Mouse (Mus musculus) stomach, postnatal 0 days (tissue): ENCODE data around the gene Gins1. TPM values are rescaled to one million over a fixed set of nuclear protein-coding genes. Genes with fewer than 3 reads are reported as not detected.

Source experiments
- ATAC-seq: fragments of 200-750 bp; cut with Nextera tagmentation; 2 replicates; pipeline ENCODE4 v1.8.0; 2017; ENCODE audit not compliant: low FRiP score, low TSS enrichment
- DNase-seq: peaks from one replicate; pipeline ENCODE4 v3.0.0-alpha.2; 2016; ENCODE audit warnings: low spot score
- H3K27ac ChIP-seq: fragments of 300-500 bp; sonication (generic); replicated peaks from 2 replicates; pipeline ENCODE4 v1.5.1; 2014; ENCODE audit warnings: mild to moderate bottlenecking, control low read depth
- H3K27me3 ChIP-seq: fragments of 300-500 bp; sonication (generic); 2 replicates; pipeline ENCODE4 v1.6.1; 2014; ENCODE audit warnings: low read length; ENCODE audit not compliant: control insufficient read depth, insufficient read depth
- H3K36me3 ChIP-seq: fragments of 300-500 bp; sonication (generic); 2 replicates; pipeline ENCODE4 v1.6.1; 2014; ENCODE audit warnings: low read length, mixed read lengths; ENCODE audit not compliant: control insufficient read depth, insufficient read depth
- H3K4me1 ChIP-seq: fragments of 300-500 bp; sonication (generic); replicated peaks from 2 replicates; pipeline ENCODE4 v1.6.1; 2014; ENCODE audit warnings: antibody characterized with exemption; ENCODE audit not compliant: control insufficient read depth, insufficient read depth
- H3K4me2 ChIP-seq: fragments of 300-500 bp; sonication (generic); replicated peaks from 2 replicates; pipeline ENCODE4 v1.6.1; 2014; ENCODE audit warnings: low read depth, mild to moderate bottlenecking, control low read depth, moderate library complexity
- H3K4me3 ChIP-seq: fragments of 300-500 bp; sonication (generic); 2 replicates; pipeline ENCODE4 v1.5.1; 2014; ENCODE audit warnings: low read depth, low read length, control low read depth
- H3K9ac ChIP-seq: fragments of 300-500 bp; sonication (generic); 2 replicates; pipeline ENCODE4 v1.6.1; 2014; ENCODE audit warnings: mild to moderate bottlenecking, low read length, control low read depth, mixed read lengths
- H3K9me3 ChIP-seq: fragments of 300-500 bp; sonication (generic); 2 replicates; pipeline ENCODE4 v1.6.1; 2016; ENCODE audit warnings: low read length; ENCODE audit not compliant: control insufficient read depth
- CTCF ChIP-seq: IDR thresholded peaks from 2 replicates; pipeline ENCODE4 v1.5.1; 2016; ENCODE audit warnings: antibody characterized with exemption, low read depth, mild to moderate bottlenecking, moderate library complexity
- EP300 ChIP-seq: optimal IDR thresholded peaks from 2 replicates; pipeline ENCODE3; 2016; ENCODE audit warnings: antibody characterized with exemption
- WGBS: fragments of 180-500 bp; shearing (Covaris S2); extraction: QIAGEN DNeasy Blood & Tissue Kit; methylation state at CpG from one replicate; pipeline ENCODE4 v1.1.7; 2014; 5-methylcytosine and 5-hydroxymethylcytosine counted together
- polyA plus RNA-seq: library from polyadenylated mRNA; unstranded; fragments of >200 nt; fragmentation: Nextera tagmentation; extraction: Ambion mirVana; gene quantifications from 2 replicates; pipeline ENCODE4 v1.2.1, GENCODE M21; 2015

The Gins1 gene
- polyA plus RNA-seq, 1 experiment from 2014 or later, result 10.7 TPM

GRCm38 (mm10) chr2:150923026-150923425, 17.8 kb downstream of the Gins1 start:
- no peak overlapping the region for H3K9ac ChIP-seq
- H3K9me3 ChIP-seq, result no peaks in the 10 kb centered on the region
- H3K27me3 ChIP-seq, result no peaks in the 10 kb centered on the region
- DNase-seq (no peak), ATAC-seq (no peak)
- H3K4me2 ChIP-seq, result no peak overlapping the region
- no peaks in the 10 kb centered on the region for H3K4me1 ChIP-seq
- no peaks in the 10 kb centered on the region for H3K36me3 ChIP-seq
- TF ChIP-seq EP300 (no peak), CTCF (no peak)
- H3K27ac ChIP-seq, result no peak overlapping the region
- no peak overlapping the region for H3K4me3 ChIP-seq
- 90% methylated on average over 3 of the region's 3 CpGs for WGBS

- 87% methylated on average over 7 of the region's 7 CpGs for WGBS
- H3K4me1 ChIP-seq, result no peaks in the 10 kb centered on the region
- ATAC-seq (no peak), DNase-seq (no peak)
- no peak overlapping the region for H3K4me3 ChIP-seq
- H3K4me2 ChIP-seq, result no peak overlapping the region
- H3K27ac ChIP-seq, result no peak overlapping the region
- no peak overlapping the region for H3K9ac ChIP-seq
- TF ChIP-seq EP300 (no peak), CTCF (no peak)
- no peaks in the 10 kb centered on the region for H3K27me3 ChIP-seq
- no peaks in the 10 kb centered on the region for H3K36me3 ChIP-seq
- no peaks in the 10 kb centered on the region for H3K9me3 ChIP-seq
These were observed 18.3 kb downstream of the Gins1 start for GRCm38 (mm10) chr2:150923505-150923904.

GRCm38 (mm10) chr2:150927038-150927720, 22.0 kb downstream of the Gins1 start:
- no peak for TF ChIP-seq EP300
- no peak for TF ChIP-seq CTCF
- DNase-seq (no peak), ATAC-seq (no peak)
- Histone ChIP-seq H3K4me2 (no peak overlapping the region), H3K4me3 (no peak overlapping the region), H3K9me3 (no peaks in the 10 kb centered on the region), H3K9ac (no peak overlapping the region), H3K27ac (no peak overlapping the region), H3K4me1 (no peaks in the 10 kb centered on the region), H3K27me3 (no peaks in the 10 kb centered on the region), H3K36me3 (no peaks in the 10 kb centered on the region)
- WGBS, result 89% methylated on average over 11 of the region's 11 CpGs

- Histone ChIP-seq H3K27me3 (no peaks in the 10 kb centered on the region), H3K4me2 (no peak overlapping the region), H3K4me1 (no peaks in the 10 kb centered on the region), H3K9me3 (no peaks in the 10 kb centered on the region), H3K4me3 (no peak overlapping the region), H3K9ac (no peak overlapping the region), H3K27ac (no peak overlapping the region), H3K36me3 (no peaks in the 10 kb centered on the region)
- no peak for DNase-seq
- no peak for ATAC-seq
- TF ChIP-seq CTCF (no peak), EP300 (no peak)
- 85% methylated on average over 6 of the region's 6 CpGs for whole genome bisulfite sequencing
These were observed 24.0 kb downstream of the Gins1 start for GRCm38 (mm10) chr2:150929156-150929555.

GRCm38 (mm10) chr2:150930806-150931205, 25.6 kb downstream of the Gins1 start:
- Histone ChIP-seq H3K36me3 (no peaks in the 10 kb centered on the region), H3K9ac (no peak overlapping the region), H3K4me2 (no peak overlapping the region), H3K27ac (no peak overlapping the region), H3K4me1 (no peaks in the 10 kb centered on the region), H3K4me3 (no peak overlapping the region), H3K27me3 (no peaks in the 10 kb centered on the region), H3K9me3 (no peaks in the 10 kb centered on the region)
- 63% methylated on average over 3 of the region's 3 CpGs for WGBS
- ATAC-seq (no peak), DNase-seq (no peak)
- TF ChIP-seq CTCF (no peak), EP300 (no peak)

- Histone ChIP-seq H3K27me3 (no peaks in the 10 kb centered on the region), H3K4me3 (no peak overlapping the region), H3K27ac (no peak overlapping the region), H3K4me1 (no peaks in the 10 kb centered on the region), H3K9me3 (no peaks in the 10 kb centered on the region), H3K4me2 (no peak overlapping the region), H3K36me3 (no peaks in the 10 kb centered on the region), H3K9ac (no peak overlapping the region)
- 81% methylated on average over 19 of the region's 19 CpGs for WGBS
- no peak for DNase-seq
- TF ChIP-seq CTCF (no peak), EP300 (no peak)
- no peak for ATAC-seq
These were observed 28.3 kb downstream of the Gins1 start for GRCm38 (mm10) chr2:150933482-150933881.
